Mouse (Mus musculus): ENCODE measurements around the gene Vash2.

DNA sequence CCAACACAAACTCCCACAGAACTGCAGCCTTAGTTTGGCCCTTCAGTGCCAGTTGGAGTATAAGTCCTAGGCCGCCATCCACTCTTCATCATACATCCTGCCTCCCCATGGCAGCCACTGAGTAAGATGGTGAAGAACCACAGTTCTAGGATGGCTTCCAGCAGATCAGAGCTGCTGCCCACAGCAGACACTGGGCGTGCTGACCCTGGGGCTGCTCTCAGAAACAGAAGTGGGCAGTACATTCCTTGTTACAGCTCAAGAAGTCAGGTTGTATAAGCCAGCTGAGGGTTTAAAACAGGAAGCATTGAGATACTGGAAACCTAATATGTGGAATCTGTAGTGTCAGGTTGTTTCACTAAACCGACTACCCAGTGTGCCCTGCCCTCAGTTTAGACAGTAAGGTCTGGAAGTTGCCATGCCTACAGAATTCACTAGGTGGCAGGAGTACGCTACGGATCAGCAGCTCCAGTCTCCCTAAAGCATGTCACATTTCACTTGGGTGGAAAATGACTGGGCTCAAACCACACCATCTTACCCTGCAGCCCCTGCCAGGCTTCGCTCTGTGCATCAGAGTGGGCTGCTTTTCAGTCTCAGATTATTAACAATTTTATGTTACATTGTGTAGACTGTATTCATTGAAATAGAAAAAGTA lies 34.9 kb downstream of the Vash2 start:
- no peak for TF ChIP-seq EP300 (IDR thresholded peaks at IDR 0.05; ENCODE audit: low read length)
- peak; percentile 63 to 96 for TF ChIP-seq CTCF (conservative IDR thresholded peaks at IDR 0.05 in 1 of 2, IDR thresholded peaks at IDR 0.05 in 1 of 2; ENCODE audit: low read depth in 2 of 2, low read length in 2 of 2)
- no peak for TF ChIP-seq MAFK (IDR thresholded peaks at IDR 0.05; ENCODE audit: insufficient replicate concordance, low read length)
- no peak for TF ChIP-seq E2F4 (IDR thresholded peaks at IDR 0.05; ENCODE audit: insufficient replicate concordance, low read depth, low read length)
- TF ChIP-seq TCF12 (IDR thresholded peaks at IDR 0.05; ENCODE audit: low read depth, low read length): no peak
- no peak for TF ChIP-seq ZMIZ1 (IDR thresholded peaks at IDR 0.05; ENCODE audit: low read depth, low read length)
- no peak for TF ChIP-seq CHD1 (IDR thresholded peaks at IDR 0.05; ENCODE audit: low read depth, low read length)
- no peak for TF ChIP-seq ZNF384 (IDR thresholded peaks at IDR 0.05; ENCODE audit: low read depth, low read length)
- TF ChIP-seq MAX (IDR thresholded peaks at IDR 0.05; ENCODE audit: low read length): 0 out of 2 replicates have a peak, but pooled peaks have one; percentile 32
- TF ChIP-seq TBP (conservative IDR thresholded peaks at IDR 0.05; ENCODE audit: low read depth, low read length): no peak
- peak; percentile 99 for TF ChIP-seq RAD21 (IDR thresholded peaks at IDR 0.05; ENCODE audit: low read depth, low read length)
